Mouse (Mus musculus) cerebellum, postnatal 36 days (tissue): ENCODE measurements around the gene Fgf3.

Source experiments
- DNase-seq, 2 experiments: peaks; one replicate each; pipeline ENCODE4 v3.0.0; 2021 to 2022; ENCODE audit warnings: mixed read lengths in 2 of 2

Fgf3 gene

DNA sequence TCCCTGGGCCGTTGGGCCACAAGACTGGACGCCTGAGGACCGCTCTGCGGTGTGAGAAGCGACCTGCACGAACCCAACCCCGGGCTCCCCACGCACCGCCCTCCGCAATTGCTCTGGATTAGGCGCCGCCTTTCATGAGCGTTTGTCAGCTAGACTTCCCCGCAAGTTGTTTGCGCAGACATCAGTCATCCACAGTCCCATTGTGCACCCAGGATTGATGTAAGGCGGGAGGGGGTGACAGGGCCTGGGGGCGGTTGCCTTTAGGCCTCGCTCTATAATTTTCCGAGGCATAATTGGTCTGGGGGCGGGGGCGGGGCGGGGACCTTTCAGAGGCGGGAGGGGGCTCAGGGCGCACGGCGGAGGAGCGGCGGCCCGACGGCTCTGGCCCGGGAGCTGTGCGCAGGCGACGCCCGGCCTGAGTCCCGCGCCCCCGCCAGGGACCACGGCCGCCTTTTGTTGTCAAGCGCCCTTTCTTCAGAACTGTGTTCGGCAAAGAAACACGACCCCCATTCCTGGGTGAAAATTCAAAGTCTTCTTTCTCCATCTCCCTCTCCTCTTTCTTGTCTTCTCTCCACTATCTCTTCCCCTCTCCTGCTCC, at the start of gene Fgf3:
Gene Fgf3 (plus strand): TSS at position 193 of the 598 bp plus-strand sequence.
- DNase-seq: no peak

DNA sequence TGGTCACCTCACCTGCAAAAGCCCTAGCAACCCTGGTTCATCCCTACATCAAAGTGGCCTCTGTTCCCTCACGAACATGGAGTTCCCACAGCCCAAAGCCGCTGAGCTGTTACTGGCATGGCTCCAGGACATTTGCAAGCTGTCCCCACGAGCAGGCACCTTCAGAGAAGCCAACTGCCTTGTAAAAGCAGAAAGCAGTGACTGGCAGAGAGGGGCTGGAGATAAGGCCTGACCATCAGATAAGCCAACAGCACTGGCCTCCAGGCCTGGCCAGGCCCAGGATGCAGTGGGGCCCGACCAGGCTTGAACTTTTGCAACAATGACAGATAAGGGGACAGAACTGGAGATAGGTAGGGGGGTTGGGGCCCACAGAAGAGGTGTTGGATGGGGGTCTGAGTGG, 49.3 kb upstream of the Fgf3 start:
- no peak for DNase-seq

DNA sequence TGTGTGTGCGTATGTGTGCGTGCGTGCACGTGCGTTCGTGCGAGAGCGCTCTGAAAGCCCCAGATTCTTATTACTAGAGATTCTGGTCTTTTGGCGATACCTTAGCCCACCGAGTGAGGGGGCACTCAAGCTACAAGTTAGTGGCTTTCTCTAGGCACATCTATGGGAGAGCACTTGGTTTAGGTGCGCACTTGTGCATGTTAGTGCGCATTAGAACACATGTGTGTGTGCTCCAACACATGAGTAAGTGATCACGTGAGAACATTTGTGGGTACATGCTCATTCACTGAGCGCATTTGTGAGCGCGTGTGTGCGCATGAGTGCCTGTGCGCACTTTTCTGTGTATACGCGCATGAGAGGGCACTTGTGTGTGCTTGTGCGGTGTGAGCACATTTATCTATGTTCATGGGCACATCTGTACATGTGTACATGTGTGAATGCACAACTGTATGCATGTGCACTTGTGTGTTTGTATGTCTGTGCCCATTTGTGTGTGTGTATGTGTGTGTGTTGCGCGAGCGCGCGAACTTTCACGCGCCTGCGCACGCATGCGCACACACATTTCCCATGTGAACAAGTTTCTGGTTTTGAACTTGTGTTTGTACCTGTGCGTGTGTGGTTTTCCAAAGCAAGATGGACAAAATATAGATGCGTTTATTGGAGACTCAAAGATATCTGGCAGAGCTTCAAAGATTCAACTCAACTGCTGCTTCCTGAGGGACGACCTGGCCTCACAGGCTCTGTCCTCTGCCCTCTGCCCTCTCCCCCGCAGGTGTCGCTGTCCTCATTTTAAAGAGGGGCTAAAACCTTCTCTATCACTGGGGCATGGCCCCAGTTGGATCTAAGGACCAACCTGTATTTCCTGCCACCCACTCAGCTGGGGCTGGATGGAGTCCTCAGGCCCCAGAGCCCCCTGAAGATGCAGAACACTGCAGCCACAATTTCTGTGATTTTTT, 48.0 kb upstream of the Fgf3 start:
- DNase-seq: no peak

DNA sequence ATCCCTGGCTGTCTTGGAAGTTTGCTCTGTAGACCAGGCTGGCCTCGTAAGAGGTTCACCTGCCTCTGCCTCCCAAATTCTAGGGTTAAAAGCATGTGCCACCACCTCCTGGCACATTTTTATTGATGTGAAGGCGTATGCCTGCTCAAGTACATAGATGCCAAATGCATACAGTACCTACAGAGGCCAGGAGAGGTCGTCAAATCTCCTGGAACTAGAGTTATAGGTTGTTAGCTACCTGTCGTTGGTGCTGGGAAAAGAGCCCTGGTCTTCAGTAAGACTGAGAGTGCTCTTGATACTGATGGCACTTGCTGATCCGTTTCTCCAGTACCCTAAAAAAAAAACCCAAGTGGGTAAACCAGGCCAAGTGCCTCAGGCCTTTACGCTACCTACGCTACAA, 46.5 kb upstream of the Fgf3 start:
- DNase-seq: no peak

DNA sequence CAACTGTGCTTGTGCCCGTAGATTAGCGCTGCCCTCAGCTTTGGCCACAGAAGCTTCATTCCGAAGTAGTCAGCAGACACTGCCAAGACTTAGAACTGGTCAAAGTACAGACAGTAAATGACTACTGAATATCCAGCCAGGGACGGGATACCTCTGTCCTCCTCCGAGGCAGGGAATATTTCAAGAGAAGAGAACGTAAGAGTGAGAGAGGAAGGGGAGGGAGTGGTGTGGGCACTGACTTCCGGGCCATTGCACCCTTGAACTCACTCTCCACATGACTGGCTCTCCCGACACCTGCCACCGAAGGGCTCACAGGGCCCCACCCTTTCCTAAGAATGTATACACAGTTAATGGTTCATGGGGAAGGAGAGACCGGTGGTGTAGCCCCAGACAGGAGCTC, 44.6 kb upstream of the Fgf3 start:
- no peak for DNase-seq

DNA sequence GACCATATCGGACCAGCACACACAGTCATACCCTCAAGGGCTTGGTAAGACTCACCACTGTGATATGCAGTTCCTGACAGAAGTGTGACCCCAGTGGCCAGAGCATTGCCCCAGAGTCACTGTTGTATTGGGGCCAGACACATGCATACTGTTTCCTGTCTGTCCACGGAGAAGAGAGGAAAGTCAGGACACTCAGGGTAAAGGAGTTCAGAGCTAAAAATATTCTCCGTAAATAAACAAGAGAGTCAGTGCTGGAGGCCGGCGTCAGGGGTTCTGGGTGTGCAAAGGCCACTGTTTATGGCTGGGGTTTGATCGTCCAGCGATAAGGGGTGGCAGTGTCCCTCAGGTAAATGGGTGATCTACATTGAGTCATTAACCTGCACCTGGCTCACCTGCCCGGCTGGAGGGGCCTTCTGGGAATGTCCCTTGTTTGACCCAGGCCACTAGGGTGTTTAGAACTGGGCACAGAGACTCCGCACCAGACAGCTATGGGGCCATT, 41.9 kb upstream of the Fgf3 start:
- no peak for DNase-seq

DNA sequence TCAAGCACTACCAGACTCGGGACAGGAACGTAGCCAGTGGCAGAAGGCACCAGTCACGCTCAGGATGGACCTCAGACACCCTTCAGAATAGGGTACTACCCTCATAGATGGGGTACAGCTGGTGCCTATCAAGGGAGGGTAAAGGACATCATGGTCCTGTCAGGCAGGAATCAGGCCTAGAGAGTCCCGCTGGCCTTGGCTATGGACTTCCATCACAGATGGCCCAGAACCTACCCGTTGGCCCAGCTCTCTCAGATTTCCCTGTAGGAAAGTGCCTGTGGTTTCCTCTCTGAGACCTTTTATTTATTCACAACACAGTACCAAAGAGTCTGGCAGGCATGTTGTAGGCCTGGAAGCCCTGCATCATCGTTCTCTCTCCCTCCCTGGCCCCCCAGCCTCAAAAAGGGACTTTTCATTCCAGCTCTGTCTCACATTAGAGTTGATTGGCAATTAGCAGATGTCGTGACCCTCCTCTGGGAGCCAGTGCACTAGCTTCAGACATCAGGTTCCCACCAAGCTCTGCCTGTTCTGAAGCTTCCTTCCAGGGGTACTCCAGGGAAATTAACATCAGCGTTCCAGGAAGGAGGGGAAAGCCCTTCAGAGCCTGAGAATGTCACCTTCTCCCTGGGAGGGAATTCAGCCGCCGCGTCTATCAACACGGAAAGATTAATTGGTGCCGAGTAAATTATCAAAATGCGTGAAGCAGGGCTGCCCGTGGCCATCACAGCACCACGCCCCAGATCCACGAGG, 40.7 kb upstream of the Fgf3 start:
- peak; percentile 41 to 44 for DNase-seq

DNA sequence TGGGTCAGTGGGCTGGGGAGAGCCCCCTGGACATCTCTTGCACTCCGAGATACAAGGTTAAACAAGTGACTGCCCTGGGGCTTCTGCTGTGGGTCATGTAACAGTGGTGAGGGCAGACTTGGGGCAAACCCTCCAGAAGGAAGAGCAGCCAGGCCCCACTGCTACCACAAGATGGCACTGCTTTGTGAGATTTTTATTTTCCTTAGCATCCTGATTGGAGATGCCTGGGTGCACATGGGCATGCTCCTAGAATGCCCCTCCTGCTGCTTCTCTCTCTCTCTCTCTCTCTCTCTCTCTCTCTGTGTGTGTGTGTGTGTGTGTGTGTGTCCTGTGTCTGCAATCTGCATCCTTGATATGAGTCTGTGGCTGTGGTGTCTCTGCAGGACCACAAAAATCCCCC, 39.4 kb upstream of the Fgf3 start:
- peak in 1 of 2 experiments; percentile 16 for DNase-seq

DNA sequence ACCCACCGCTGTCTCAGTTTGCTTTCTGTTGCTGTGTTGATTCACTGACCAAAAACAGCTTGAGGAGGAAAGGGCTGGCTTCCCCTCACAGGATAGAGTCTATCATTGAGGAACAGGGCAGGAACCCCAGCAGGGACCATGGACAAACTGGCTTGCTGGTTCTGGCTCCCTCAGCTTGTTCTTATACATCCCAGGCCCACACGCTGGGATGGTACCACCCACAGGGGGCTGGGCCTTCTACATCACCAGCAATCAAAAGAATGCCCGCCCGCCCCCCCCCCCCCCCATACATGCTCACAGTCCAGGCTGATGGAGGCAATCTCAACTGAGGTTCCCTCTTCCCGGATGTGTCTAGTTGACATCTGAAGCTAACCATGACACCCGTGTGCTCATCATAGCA, 30.8 kb upstream of the Fgf3 start:
- DNase-seq: no peak

DNA sequence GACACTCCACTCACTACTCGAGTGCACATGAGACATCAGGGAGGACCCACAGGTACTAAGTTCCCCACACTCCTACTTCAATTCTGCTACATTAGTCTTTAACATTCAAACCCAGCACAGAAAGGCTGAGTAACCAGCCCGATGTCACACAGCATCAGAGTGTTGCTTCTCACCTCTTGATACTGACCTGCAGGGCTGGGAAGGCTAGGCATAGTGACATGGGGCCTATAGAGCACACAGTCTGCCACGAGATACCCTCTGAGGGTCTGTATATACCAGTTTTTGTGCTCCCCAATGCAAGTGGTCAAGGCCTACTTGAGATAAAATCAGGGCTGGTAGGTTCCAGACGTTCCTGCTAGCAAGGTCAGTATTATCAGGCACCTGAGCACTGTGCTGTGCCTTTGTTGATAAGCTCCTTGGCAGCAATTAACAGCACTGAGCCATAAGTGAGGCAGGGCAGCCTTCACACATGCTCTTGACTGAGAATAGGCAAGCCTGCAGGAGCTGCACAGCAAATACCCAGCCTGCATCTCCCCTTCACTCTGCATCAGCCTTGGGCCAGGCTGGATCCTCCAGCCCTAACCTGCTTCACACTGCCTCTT, 29.8 kb upstream of the Fgf3 start:
- no peak for DNase-seq

DNA sequence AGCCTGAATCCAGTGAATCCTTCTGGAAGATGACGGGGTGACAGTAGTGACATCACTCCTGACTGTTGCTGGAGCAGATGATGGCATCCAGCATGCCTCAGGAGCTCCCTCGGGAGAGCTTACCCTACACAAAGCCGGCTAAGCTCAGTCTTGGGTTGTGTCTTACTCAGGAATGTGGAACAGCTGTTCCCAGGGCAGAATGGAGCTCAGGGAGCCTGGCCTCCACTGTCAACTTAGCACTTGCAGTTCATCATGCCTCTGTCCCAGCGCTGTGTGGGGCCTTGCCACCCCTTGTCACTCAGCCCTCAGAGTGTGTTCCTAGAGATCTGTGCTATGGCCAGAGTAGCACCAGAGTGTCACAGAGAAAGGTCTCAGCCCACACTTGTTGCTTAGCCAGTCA, 26.4 kb upstream of the Fgf3 start:
- DNase-seq: no peak

DNA sequence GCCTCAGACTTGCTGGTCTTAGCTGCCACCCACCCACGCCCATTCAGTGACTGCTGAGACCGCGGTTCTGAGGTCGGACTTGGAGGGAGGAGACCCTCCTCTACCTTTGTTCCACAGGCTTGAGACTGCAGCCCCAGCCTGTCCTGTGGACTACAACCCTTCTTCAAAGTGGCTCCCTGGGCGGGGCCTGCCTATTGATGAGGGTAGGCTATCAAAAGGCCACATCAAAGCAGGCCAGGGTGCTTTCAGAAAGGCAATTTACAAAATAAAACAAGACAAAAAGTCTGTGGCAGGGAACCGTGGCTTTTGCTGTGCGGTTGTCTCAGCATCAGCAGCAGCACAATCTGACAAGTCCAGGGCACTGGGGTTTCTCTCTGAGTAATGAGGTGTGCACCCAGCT, 16.0 kb upstream of the Fgf3 start:
- DNase-seq: no peak

DNA sequence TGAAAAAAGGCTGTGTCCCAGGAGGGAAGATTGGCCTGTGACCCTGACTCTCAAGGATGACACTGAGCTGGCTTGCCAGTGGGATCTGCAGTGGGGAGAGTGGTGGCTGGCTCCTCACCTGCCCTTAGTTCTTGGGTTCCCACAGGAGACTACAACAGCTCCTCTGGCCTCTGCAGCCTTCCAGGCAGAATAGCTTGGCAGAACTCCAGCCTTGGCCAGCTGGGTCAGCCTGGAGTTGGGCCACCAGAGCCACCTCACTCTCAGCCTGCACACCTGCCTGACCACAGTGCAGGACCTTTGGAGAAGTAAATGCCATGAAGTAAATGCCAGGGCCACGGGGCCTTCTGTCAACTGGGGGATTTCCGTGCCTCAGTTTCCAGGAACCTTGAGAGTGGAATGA, 13.9 kb upstream of the Fgf3 start:
- DNase-seq: peak in 1 of 2 experiments; percentile 16

DNA sequence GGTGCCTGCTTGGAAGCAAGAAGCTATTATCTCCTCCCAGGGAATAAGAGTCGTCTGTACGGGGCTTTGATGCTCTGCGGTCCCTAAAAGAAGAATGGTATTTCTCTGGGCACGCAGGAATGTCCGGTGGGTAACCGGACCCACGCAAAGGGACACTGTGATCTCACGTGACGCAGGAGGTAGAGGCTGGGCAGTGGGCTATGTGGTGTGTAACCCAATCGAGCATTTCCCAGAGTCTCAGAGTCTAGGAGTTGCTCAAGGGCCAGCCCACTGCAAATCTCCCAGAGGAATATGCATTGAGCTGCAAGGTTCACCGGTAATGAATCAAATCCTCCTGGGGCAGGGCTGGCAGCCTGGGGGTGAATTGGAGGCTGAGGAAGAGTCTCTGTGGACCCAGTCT, 9.5 kb upstream of the Fgf3 start:
- DNase-seq: no peak

DNA sequence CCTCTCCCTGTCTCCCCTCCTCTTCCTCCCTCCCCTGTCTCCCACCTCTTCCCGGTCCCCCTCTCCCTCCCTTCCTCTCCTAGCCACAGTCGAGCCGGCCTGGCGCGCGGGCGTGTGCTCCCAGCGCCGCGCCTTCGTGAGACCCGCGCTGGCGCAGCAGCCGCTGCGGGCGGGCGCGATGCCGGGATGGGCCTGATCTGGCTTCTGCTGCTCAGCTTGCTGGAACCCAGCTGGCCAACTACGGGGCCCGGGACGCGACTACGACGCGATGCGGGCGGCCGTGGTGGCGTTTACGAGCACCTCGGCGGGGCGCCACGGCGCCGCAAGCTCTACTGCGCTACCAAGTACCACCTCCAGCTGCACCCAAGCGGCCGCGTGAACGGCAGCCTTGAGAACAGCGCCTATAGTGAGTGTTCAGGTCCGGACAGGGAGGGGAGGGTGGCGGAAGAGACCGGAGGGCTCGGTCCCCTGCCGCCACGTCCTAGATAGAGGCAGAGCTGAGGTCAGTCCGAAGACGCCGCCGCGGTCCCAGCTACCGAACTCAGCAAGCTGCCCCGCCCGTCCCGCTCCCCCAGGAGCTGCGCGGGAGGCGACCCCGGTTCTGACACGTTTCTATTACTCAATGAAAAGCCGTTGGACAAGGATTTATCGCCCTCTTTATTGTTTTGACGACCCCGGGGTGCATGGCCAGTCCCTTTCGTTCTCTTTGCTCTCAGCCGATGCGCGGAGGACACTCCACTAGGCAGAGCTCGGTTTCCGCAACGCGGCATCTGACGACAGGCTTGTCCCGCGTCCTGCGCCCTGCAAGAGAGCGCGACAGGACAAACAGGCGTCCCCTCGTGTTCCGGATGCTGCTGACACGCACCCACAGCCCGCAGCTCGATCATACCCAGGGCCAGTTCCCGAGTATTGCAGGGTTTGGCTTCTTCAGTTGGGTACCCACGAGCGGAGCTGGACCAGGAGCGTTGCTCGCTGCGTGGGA, 930 bp downstream of the Fgf3 start:
- no peak for DNase-seq

DNA sequence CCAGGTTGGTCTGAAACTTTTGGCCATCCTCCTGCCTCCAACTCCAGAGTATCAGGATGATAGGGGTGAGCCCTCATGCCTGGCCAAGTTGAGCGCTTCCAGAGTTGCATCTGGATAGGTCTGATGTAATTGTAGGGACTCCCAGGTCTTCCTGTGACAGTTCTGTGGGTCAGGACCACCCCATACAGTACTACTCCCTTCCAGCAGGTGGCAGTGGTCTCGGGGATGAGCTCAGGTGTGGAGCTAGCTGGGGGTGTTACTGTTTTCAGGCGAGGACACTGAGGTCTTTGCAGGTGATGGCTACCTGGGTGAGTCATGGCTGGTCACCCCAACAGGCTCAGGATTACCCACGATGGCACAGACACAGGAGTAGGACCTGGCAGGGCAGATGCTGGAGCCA, 8.3 kb downstream of the Fgf3 start:
- DNase-seq: peak; percentile 12 to 16

DNA sequence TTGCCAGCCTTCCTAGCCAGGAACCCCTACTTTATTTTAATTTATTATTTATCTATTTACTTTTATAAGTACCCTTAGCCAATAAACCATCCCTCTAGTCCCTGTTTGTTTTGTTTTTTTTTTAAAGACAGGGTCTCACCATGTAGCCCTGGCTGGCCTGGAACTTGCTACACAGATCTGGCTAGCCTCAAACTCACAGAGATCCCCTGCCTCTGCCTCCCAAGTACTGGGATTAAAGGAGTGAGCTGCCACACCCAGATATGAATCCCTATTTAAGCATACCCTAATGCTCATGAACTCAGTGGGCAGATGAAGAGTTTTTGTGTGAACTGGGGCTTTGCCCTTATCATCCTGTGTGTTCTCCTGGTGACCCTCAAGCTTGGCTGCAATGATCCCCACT, 9.2 kb downstream of the Fgf3 start, which contains the start of gene Fgf4:
Gene Fgf4 (plus strand): TSS at position 301 of the 400 bp plus-strand sequence.
- DNase-seq: no peak

DNA sequence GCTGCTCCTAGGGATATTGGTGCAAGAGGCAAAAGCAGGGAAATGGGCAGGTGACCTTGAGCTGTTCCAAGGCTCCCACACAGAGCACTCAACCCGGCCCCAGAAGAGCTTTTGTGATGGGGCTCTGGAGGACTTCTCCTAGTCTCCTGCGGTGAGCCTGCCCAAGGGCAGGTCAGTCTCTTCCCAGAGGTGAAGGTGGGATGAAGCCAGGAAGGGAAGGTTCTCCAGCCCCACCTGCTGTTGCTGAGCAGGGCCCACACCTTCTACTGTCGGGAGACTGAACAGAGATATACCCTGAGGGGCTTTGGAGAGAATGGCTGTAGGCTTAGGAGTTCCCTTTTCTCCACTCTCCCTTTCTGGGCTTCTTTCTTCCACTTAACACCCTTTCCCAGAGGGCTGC, 13.4 kb downstream of the Fgf3 start:
- DNase-seq: no peak

DNA sequence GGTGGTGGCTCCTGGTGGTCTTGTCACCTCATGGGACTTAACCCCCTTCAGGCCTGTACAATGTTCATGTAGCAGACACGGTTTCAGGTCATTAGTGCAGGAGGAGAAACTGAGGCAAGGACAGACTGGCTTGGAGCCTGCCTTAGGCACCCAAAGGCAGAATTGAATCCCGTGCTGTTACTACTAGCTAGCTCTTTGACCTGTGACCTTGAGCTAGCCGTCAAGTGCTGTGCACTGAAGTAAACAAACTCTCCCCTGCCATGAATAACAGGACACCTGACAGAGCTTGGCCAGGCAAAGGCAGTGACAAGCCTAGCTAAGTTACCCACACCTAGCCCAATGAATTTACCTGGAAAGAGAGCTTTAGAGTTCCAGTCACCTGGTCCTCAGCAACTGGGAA, 17.1 kb downstream of the Fgf3 start:
- no peak for DNase-seq

DNA sequence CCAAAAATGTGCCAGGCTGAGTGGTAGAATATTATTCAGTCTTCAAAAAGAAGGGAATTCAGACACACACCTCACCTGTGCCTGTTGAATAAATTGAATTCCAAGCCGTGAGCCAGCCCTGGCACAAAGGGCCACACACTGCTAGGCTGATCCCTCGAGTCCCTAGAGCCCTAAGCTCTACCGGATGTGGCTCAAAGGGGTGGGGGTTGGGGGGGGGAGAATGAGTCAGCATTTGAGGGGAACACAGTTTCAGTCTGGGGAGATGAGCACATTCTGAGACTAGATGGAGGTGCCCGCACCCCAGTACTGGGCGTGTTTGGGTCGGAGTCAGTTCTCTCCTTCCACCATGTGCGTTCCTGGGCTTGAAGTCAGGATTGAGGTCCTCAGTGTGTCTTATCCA, 19.3 kb downstream of the Fgf3 start:
- no peak for DNase-seq

DNA sequence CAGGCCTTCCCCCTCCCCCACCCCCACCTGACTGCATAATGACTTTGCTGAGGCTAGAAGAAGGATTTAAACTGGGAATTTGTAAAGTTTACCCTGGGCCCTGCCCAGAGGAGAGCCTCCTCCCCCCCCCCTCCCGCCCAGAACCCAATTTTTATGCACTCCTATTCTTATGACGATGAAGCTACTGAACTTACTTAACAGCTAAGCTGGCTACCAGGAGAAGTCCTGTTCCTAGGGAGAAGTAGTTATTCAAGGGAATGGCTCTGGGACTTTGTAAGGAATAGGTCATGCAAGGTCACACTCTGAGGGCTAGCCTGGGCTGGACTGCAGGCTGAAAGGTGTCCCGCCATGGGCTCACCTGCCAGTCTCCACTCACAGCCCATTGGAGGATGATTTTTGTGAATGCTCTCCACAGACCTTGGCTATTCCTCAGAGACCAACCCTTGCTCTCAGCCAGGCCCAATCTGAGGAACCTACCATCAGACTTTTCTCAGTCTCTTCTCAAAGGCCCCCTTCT, 20.0 kb downstream of the Fgf3 start:
- DNase-seq: no peak
